ENCODE assay signal across 23 mouse cellular contexts in the genomic region with DNA sequence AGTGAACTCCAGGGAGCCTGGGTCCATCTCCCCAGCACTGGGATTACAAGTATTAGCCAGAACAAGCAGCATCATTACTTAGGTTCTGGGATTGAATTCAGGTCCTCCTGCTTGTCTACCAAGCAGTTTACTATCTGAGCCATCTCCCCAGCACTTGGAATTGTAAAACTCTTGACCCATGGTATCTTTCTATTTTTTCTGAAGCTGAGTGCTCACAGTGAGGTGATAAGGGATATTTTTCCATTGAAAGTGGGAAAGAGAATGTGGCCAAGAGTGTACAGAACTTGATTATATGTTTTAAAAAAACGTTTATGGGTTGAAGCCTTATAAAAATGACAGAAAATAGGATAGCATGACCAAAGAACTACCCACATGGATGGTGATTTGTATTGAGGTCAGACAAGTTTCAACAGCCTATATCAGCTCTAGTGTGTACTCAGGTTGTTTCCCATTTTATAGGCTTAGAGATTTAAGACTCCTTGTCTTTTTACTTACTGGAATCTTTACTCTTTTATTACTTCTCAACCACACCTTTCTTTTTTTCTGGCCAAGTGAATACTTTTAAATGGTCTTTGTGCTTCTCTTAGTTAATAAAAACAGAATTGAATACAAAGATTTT.
DNase-seq lines count a peak whose midpoint lies in the region; ATAC-seq and TF ChIP-seq lines count a peak whose summit lies in the region.
"Had no signal": no experiment of that assay in that cellular context is flagged by ENCODE, and none has a peak within 500 bp of the region (broad histone marks: within the 10 kb centered on the region; RNA-seq: fewer than 3 reads in every experiment).

No protein-coding gene starts in this region.

- no peaks in the 10 kb centered on the region for H3K9me3 ChIP-seq in intestine, embryonic 14.5 days (ENCODE audit: control insufficient read depth, low read length)
- H3K9me3 ChIP-seq in intestine, embryonic 15.5 days: no peaks in the 10 kb centered on the region
- H3K9me3 ChIP-seq in intestine, embryonic 16.5 days (ENCODE audit: control insufficient read depth, low read length): no peaks in the 10 kb centered on the region
- no peaks in the 10 kb centered on the region for H3K9me3 ChIP-seq in intestine, postnatal 0 days (ENCODE audit: control insufficient read depth)
- H3K9me3 ChIP-seq: G1E had no signal

- TF ChIP-seq CTCF in intestine, postnatal 0 days (IDR thresholded peaks at IDR 0.05; ENCODE audit: low read depth): no peak

- no peak overlapping the region for H3K4me2 ChIP-seq in intestine, embryonic 14.5 days (ENCODE audit: low read length)
- H3K4me2 ChIP-seq in intestine, embryonic 15.5 days (replicated peaks): no peak overlapping the region
- H3K4me2 ChIP-seq in intestine, embryonic 16.5 days (ENCODE audit: low read depth, low read length): no peak overlapping the region
- no peak overlapping the region for H3K4me2 ChIP-seq in intestine, postnatal 0 days (replicated peaks; ENCODE audit: low read depth)

- H3K27me3 ChIP-seq in intestine, embryonic 14.5 days (replicated peaks; ENCODE audit: control insufficient read depth, insufficient read depth, low read length): peaks cover 10% of the 10 kb centered on the region; the same call in 1 of the 2 replicates
- H3K27me3 ChIP-seq in intestine, embryonic 15.5 days (replicated peaks): no peaks in the 10 kb centered on the region
- H3K27me3 ChIP-seq in intestine, embryonic 16.5 days (replicated peaks; ENCODE audit: control insufficient read depth, insufficient read depth, low read length): 0 out of 2 replicates have a peak, but pooled peaks cover 3% of the 10 kb centered on the region
- no peaks in the 10 kb centered on the region for H3K27me3 ChIP-seq in intestine, postnatal 0 days (replicated peaks; ENCODE audit: control insufficient read depth, insufficient read depth, low read length)
- H3K27me3 ChIP-seq: CH12.LX had no signal

- H3K36me3 ChIP-seq in intestine, embryonic 14.5 days (ENCODE audit: control insufficient read depth, insufficient read depth, low read length): no peaks in the 10 kb centered on the region
- no peaks in the 10 kb centered on the region for H3K36me3 ChIP-seq in intestine, embryonic 15.5 days
- H3K36me3 ChIP-seq in intestine, embryonic 16.5 days (ENCODE audit: control insufficient read depth, insufficient read depth, low read length): no peaks in the 10 kb centered on the region
- no peaks in the 10 kb centered on the region for H3K36me3 ChIP-seq in intestine, postnatal 0 days (ENCODE audit: control insufficient read depth, insufficient read depth)
- H3K36me3 ChIP-seq: G1E had no signal

- ATAC-seq in intestine, embryonic 14.5 days (replicated peaks; ENCODE audit: low FRiP score, low TSS enrichment, low read depth): peak; percentile 66
- peak; percentile 84 for ATAC-seq in intestine, embryonic 15.5 days
- ATAC-seq in intestine, embryonic 16.5 days: peak; percentile 83
- ATAC-seq in intestine, postnatal 0 days: 0 out of 2 replicates have a peak, but pooled peaks have one; percentile 47
- ATAC-seq in frontal cortex, adult (ENCODE audit: low TSS enrichment): no peak
- ATAC-seq: activated CD4-positive, CD25-positive, alpha-beta regulatory T cell, adult 4 months; CD4-positive, CD25-positive, alpha-beta regulatory T cell, adult 4 months; Patski had no signal

- H3K4me1 ChIP-seq in intestine, embryonic 14.5 days (replicated peaks; ENCODE audit: control insufficient read depth, insufficient read depth, low read length): no peaks in the 10 kb centered on the region
- H3K4me1 ChIP-seq in intestine, embryonic 15.5 days (replicated peaks): no peaks in the 10 kb centered on the region
- no peaks in the 10 kb centered on the region for H3K4me1 ChIP-seq in intestine, embryonic 16.5 days (ENCODE audit: control insufficient read depth, insufficient read depth, low read length)
- H3K4me1 ChIP-seq in intestine, postnatal 0 days (replicated peaks; ENCODE audit: control insufficient read depth, insufficient read depth, low read length): no peaks in the 10 kb centered on the region

- WGBS in intestine, embryonic 14.5 days: 47% methylated on average over 1 of the region's 1 CpGs
- 24% methylated on average over 1 of the region's 1 CpGs for WGBS in intestine, embryonic 15.5 days
- 40% methylated on average over 1 of the region's 1 CpGs for WGBS in intestine, embryonic 16.5 days
- 9% methylated on average over 1 of the region's 1 CpGs for WGBS in intestine, postnatal 0 days

- no peak overlapping the region for H3K9ac ChIP-seq in intestine, embryonic 14.5 days (ENCODE audit: low read length)
- no peak overlapping the region for H3K9ac ChIP-seq in intestine, embryonic 15.5 days
- no peak overlapping the region for H3K9ac ChIP-seq in intestine, embryonic 16.5 days (ENCODE audit: low read depth, low read length)
- no peak overlapping the region for H3K9ac ChIP-seq in intestine, postnatal 0 days (ENCODE audit: low read depth, low read length)

- intact Hi-C loops in left cerebral cortex, postnatal 10 days (cut with DNase I): no loop called here

- no peak for DNase-seq in intestine, embryonic 14.5 days (ENCODE audit: low spot score)
- DNase-seq in urinary bladder, postnatal 25 days (ENCODE audit: low spot score): no peak
- DNase-seq in adrenal gland, adult 18-20 months (ENCODE audit: low spot score in 2 of 2): no peak
- no peak for DNase-seq in left cerebral cortex, postnatal 10 days (ENCODE audit: extremely low spot score in 1 of 2, low spot score in 2 of 2)
- DNase-seq: adrenal gland, adult 2 months; adrenal gland, adult 8-10 months; adrenal gland, postnatal 10 days; adrenal gland, postnatal 14 days; adrenal gland, postnatal 25 days; adrenal gland, postnatal 36 days; B cell, adult 2 months; cerebellum, adult 11 months; cerebellum, adult 11-12 months; cerebellum, adult 18-20 months had no signal

- no peak overlapping the region for H3K4me3 ChIP-seq in intestine, embryonic 14.5 days (ENCODE audit: low read depth, low read length)
- no peak overlapping the region for H3K4me3 ChIP-seq in intestine, embryonic 15.5 days (replicated peaks)
- H3K4me3 ChIP-seq in intestine, embryonic 16.5 days (ENCODE audit: low read length): no peak overlapping the region
- no peak overlapping the region for H3K4me3 ChIP-seq in intestine, postnatal 0 days (ENCODE audit: low read depth, low read length)

- no peak overlapping the region for H3K27ac ChIP-seq in intestine, embryonic 14.5 days (ENCODE audit: low read depth)
- no peak overlapping the region for H3K27ac ChIP-seq in intestine, embryonic 15.5 days
- H3K27ac ChIP-seq in intestine, embryonic 16.5 days (ENCODE audit: low read length): no peak overlapping the region
- no peak overlapping the region for H3K27ac ChIP-seq in intestine, postnatal 0 days (ENCODE audit: low read depth, low read length)
